ENCODE assay signal across 17 mouse cellular contexts in genomic region chr2:137081001-137081400, GRCm38 (mm10). TPM values are rescaled to one million over a fixed set of nuclear protein-coding genes. Genes with fewer than 3 reads are reported as not detected.
DNase-seq lines count a peak whose midpoint lies in the region; ATAC-seq and TF ChIP-seq lines count a peak whose summit lies in the region.
"Had no signal": no experiment of that assay in that cellular context is flagged by ENCODE, and none has a peak within 500 bp of the region (broad histone marks: within the 10 kb centered on the region; RNA-seq: fewer than 3 reads in every experiment).

No protein-coding gene starts in this region.

- peak; percentile 17; the same call in 1 of the 2 replicates for ATAC-seq in kidney, embryonic 16.5 days (ENCODE audit: low FRiP score, low TSS enrichment)
- peak; percentile 65 for ATAC-seq in forebrain, embryonic 15.5 days (replicated peaks)
- ATAC-seq: hindbrain, embryonic 16.5 days had no signal

- WGBS in kidney, embryonic 16.5 days: 85% methylated on average over 7 of the region's 7 CpGs
- WGBS in forebrain, embryonic 15.5 days: 76% methylated on average over 7 of the region's 7 CpGs

- peaks cover 32% of the 10 kb centered on the region for H3K4me1 ChIP-seq in kidney, embryonic 16.5 days (ENCODE audit: insufficient read depth, low read length)
- peaks cover 27% of the 10 kb centered on the region for H3K4me1 ChIP-seq in brown adipose tissue, adult 24 weeks (ENCODE audit: control insufficient read depth, insufficient read depth, insufficient read length, low read length)
- H3K4me1 ChIP-seq in forebrain, embryonic 15.5 days: peaks cover 13% of the 10 kb centered on the region

- peak overlapping the region; percentile 58 for H3K27ac ChIP-seq in gastrocnemius, adult 2 months
- 0 out of 2 replicates have a peak overlapping the region, but pooled peaks have one; percentile 13 for H3K27ac ChIP-seq in kidney, embryonic 16.5 days (ENCODE audit: low read length)
- H3K27ac ChIP-seq in brown adipose tissue, adult 24 weeks (replicated peaks; ENCODE audit: low read depth, low read length): peak overlapping the region; percentile 55
- no peak overlapping the region for H3K27ac ChIP-seq in forebrain, embryonic 15.5 days (replicated peaks)
- H3K27ac ChIP-seq: intestine, embryonic 15.5 days; left cerebral cortex, adult 2 months; neural tube, embryonic 12.5 days had no signal

- no peaks in the 10 kb centered on the region for H3K9me3 ChIP-seq in kidney, embryonic 16.5 days (ENCODE audit: low read length)
- H3K9me3 ChIP-seq in forebrain, embryonic 15.5 days: no peaks in the 10 kb centered on the region
- H3K9me3 ChIP-seq: intestine, embryonic 15.5 days; neural tube, embryonic 12.5 days had no signal

- H3K4me3 ChIP-seq in gastrocnemius, adult 2 months: no peak overlapping the region
- H3K4me3 ChIP-seq in kidney, embryonic 16.5 days (ENCODE audit: low read length): no peak overlapping the region
- H3K4me3 ChIP-seq in brown adipose tissue, adult 24 weeks (ENCODE audit: insufficient read depth, low read depth, low read length): no peak overlapping the region
- no peak overlapping the region for H3K4me3 ChIP-seq in forebrain, embryonic 15.5 days
- H3K4me3 ChIP-seq: intestine, embryonic 15.5 days; left cerebral cortex, adult 2 months; neural tube, embryonic 12.5 days had no signal

- no peak overlapping the region for H3K4me2 ChIP-seq in kidney, embryonic 16.5 days (replicated peaks; ENCODE audit: low read depth, low read length)
- H3K4me2 ChIP-seq in forebrain, embryonic 15.5 days (replicated peaks): no peak overlapping the region
- H3K4me2 ChIP-seq: intestine, embryonic 15.5 days; neural tube, embryonic 12.5 days had no signal

- no peak for DNase-seq in gastrocnemius, adult 2 months
- DNase-seq in gastrocnemius, postnatal 10 days: no peak
- DNase-seq in kidney, postnatal 10 days: no peak
- DNase-seq in left cerebral cortex, postnatal 10 days (ENCODE audit: extremely low spot score in 1 of 2, low spot score in 2 of 2): no peak
- DNase-seq: adrenal gland, adult 2 months; cerebellum, adult 11-12 months; cerebellum, postnatal 10 days; left cerebral cortex, postnatal 4 days; right cerebral cortex, postnatal 14 days had no signal

- H3K27me3 ChIP-seq in kidney, embryonic 16.5 days (ENCODE audit: insufficient read depth, low read length): no peaks in the 10 kb centered on the region
- no peaks in the 10 kb centered on the region for H3K27me3 ChIP-seq in forebrain, embryonic 15.5 days
- H3K27me3 ChIP-seq: intestine, embryonic 15.5 days; neural tube, embryonic 12.5 days; Patski had no signal

- TF ChIP-seq CTCF in gastrocnemius, adult 2 months (IDR thresholded peaks at IDR 0.05): no peak

- H3K36me3 ChIP-seq in kidney, embryonic 16.5 days (ENCODE audit: insufficient read depth, low read length): peaks cover 31% of the 10 kb centered on the region
- H3K36me3 ChIP-seq in forebrain, embryonic 15.5 days: 0 out of 2 replicates have a peak, but pooled peaks cover 7% of the 10 kb centered on the region

- intact Hi-C loops in gastrocnemius, adult 2 months (cut with DNase I): no loop called here
- intact Hi-C loops in left cerebral cortex, postnatal 10 days (cut with DNase I): loop anchor here (10.0 kb wide), 1 partner anchor 166 kb away; no protein-coding TSS in a partner anchor

- H3K9ac ChIP-seq in kidney, embryonic 16.5 days (replicated peaks; ENCODE audit: low read length): no peak overlapping the region
- H3K9ac ChIP-seq in forebrain, embryonic 15.5 days (replicated peaks): no peak overlapping the region
- H3K9ac ChIP-seq: intestine, embryonic 15.5 days; neural tube, embryonic 12.5 days had no signal

RNA-seq across cellular contexts. Expression of gene Jag1, which starts 35.4 kb away (rescaled TPM):
- 1 to 10 TPM; 5.3 to 6.7 TPM for total RNA-seq in gastrocnemius, adult 2 months (2021)
- total RNA-seq in gastrocnemius, postnatal 10 days (2021): 10 to 100 TPM; 10.6 to 16.7 TPM
- 37.9 and 49.2 TPM in 2 replicates for polyA plus RNA-seq in kidney, embryonic 16.5 days (2015; fragmentation: Nextera tagmentation; extraction: Ambion mirVana)
- polyA plus RNA-seq in brown adipose tissue, adult 24 weeks (2012; ENCODE audit: insufficient read depth, insufficient read length, missing spikeins): 7.9 and 11.2 TPM in 2 replicates
- 10.0 and 11.2 TPM in 2 replicates for polyA plus RNA-seq in forebrain, embryonic 15.5 days (2015; fragmentation: Nextera tagmentation; extraction: Ambion mirVana)
- 1 to 10 TPM; 5.9 to 7.6 TPM for total RNA-seq in left cerebral cortex, postnatal 10 days (2021)
